Mouse (Mus musculus) neural tube, embryonic 11.5 days (tissue): ENCODE measurements around the gene Golgb1. TPM values are rescaled to one million over a fixed set of nuclear protein-coding genes. Genes with fewer than 3 reads are reported as not detected.

Source experiments
- ATAC-seq: fragments of 200-750 bp; cut with Nextera tagmentation; 2 replicates; pipeline ENCODE4 v1.8.0; 2017; ENCODE audit warnings: moderate number of reproducible peaks, mild to moderate bottlenecking, moderate TSS enrichment, moderate library complexity; ENCODE audit not compliant: insufficient read depth, low FRiP score, low TSS enrichment
- DNase-seq: peaks from one replicate; pipeline ENCODE4 v3.0.0-alpha.2; 2015; ENCODE audit warnings: low spot score
- H3K27ac ChIP-seq: fragments of 300-500 bp; sonication (generic); 2 replicates; pipeline ENCODE4 v1.5.1; 2014; ENCODE audit warnings: low read depth, mild to moderate bottlenecking, low read length
- H3K27me3 ChIP-seq: fragments of 300-500 bp; sonication (generic); 2 replicates; pipeline ENCODE4 v1.6.1; 2014; ENCODE audit warnings: mild to moderate bottlenecking, low read length, mixed read lengths; ENCODE audit not compliant: control insufficient read depth, insufficient read depth
- H3K36me3 ChIP-seq: fragments of 300-500 bp; sonication (generic); 2 replicates; pipeline ENCODE4 v1.6.1; 2014; ENCODE audit warnings: mild to moderate bottlenecking, low read length, moderate library complexity, mixed read lengths; ENCODE audit not compliant: control insufficient read depth, insufficient read depth
- H3K4me1 ChIP-seq: fragments of 300-500 bp; sonication (generic); 2 replicates; pipeline ENCODE4 v1.6.1; 2014; ENCODE audit warnings: low read length, mixed read lengths; ENCODE audit not compliant: control insufficient read depth, insufficient read depth
- H3K4me2 ChIP-seq: fragments of 300-500 bp; sonication (generic); 2 replicates; pipeline ENCODE4 v1.6.1; 2014; ENCODE audit warnings: low read depth, mild to moderate bottlenecking, moderate library complexity
- H3K4me3 ChIP-seq: fragments of 300-500 bp; sonication (generic); 2 replicates; pipeline ENCODE4 v1.5.1; 2014; ENCODE audit warnings: low read depth, low read length
- H3K9ac ChIP-seq: fragments of 300-500 bp; sonication (generic); 2 replicates; pipeline ENCODE4 v1.6.1; 2014; ENCODE audit warnings: mild to moderate bottlenecking, low read length
- H3K9me3 ChIP-seq: fragments of 300-500 bp; sonication (generic); 2 replicates; pipeline ENCODE4 v1.6.1; 2016; ENCODE audit warnings: low read length; ENCODE audit not compliant: control insufficient read depth
- WGBS: fragments of 180-500 bp; shearing (Covaris S2); extraction: QIAGEN DNeasy Blood & Tissue Kit; methylation state at CpG from one replicate; pipeline ENCODE4 v1.1.7; 2014; 5-methylcytosine and 5-hydroxymethylcytosine counted together
- polyA plus RNA-seq: library from polyadenylated mRNA; unstranded; fragments of >200 nt; fragmentation: Nextera tagmentation; extraction: Ambion mirVana; gene quantifications from 2 replicates; pipeline ENCODE4 v1.2.1, GENCODE M21; 2014

Gene Golgb1
- polyA plus RNA-seq, 1 experiment from 2014 or later, result 74.2 TPM

GRCm38 (mm10) chr16:36979127-36979526 lies 104.2 kb downstream of the Golgb1 start:
- H3K4me1 ChIP-seq, result no peaks in the 10 kb centered on the region
- no peak overlapping the region for H3K9ac ChIP-seq
- DNase-seq, result no peak
- no peaks in the 10 kb centered on the region for H3K9me3 ChIP-seq
- no peak overlapping the region for H3K4me3 ChIP-seq
- no peak overlapping the region for H3K27ac ChIP-seq
- no peak for ATAC-seq
- no peak overlapping the region for H3K4me2 ChIP-seq
- no peaks in the 10 kb centered on the region for H3K36me3 ChIP-seq
- WGBS, result 98% methylated on average over 2 of the region's 2 CpGs
- H3K27me3 ChIP-seq, result no peaks in the 10 kb centered on the region

Other genes with a start within 250 kb of the Golgb1 start
- gene Cd86, start 209.1 kb upstream of the Golgb1 start, polyA plus RNA-seq, result 0.78 and 0.92 TPM in 2 replicates
- 0.11 TPM in 1 of 2 replicates, not detected in the other for gene Ildr1, start 181.2 kb upstream of the Golgb1 start, polyA plus RNA-seq
- gene Slc15a2, start 90.2 kb upstream of the Golgb1 start, polyA plus RNA-seq, result 2.6 and 3.7 TPM in 2 replicates
- gene Iqcb1, start 46.8 kb upstream of the Golgb1 start, polyA plus RNA-seq, result 63.6 and 66.2 TPM in 2 replicates
- gene Eaf2, start 137 bp upstream of the Golgb1 start, polyA plus RNA-seq, result 0.76 and 1.2 TPM in 2 replicates
- 1.0 and 1.2 TPM in 2 replicates for gene Hcls1, start 59.8 kb downstream of the Golgb1 start, polyA plus RNA-seq
- gene Fbxo40, start 115.3 kb downstream of the Golgb1 start, polyA plus RNA-seq, result 0.29 TPM in 1 of 2 replicates, not detected in the other
- gene Polq, start 136.6 kb downstream of the Golgb1 start, polyA plus RNA-seq, result 9.7 and 10.4 TPM in 2 replicates